Mouse (Mus musculus): ENCODE measurements around the gene Sirt2.

DNA sequence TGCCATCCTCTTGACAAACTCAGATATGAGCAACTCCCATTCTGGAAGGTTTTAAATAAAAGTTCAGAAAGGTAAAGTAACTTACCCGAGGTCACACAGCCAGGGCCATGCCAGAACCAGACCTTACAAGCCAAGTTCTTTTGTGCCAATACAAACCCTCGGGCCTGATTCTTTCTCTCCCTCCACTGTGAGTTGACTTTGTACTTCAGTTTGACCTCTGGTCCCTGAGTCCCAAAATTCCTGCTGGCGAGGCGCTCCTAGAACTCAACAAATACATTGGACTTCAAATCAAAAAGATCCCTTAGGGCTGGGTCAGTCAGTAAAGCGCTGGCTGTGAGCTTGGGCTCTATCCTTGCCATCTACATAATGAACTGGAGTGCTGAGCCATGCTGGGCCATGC lies 70.4 kb downstream of the Sirt2 start:
- TF ChIP-seq CTCF (IDR thresholded peaks at IDR 0.05; ENCODE audit: insufficient read depth, low read length) (no peak), POLR2A (IDR thresholded peaks at IDR 0.05; ENCODE audit: borderline replicate concordance, extremely low read depth, low read depth, low read length) (no peak)
